9 mouse cellular contexts compared by ENCODE assay signal in the genomic region with DNA sequence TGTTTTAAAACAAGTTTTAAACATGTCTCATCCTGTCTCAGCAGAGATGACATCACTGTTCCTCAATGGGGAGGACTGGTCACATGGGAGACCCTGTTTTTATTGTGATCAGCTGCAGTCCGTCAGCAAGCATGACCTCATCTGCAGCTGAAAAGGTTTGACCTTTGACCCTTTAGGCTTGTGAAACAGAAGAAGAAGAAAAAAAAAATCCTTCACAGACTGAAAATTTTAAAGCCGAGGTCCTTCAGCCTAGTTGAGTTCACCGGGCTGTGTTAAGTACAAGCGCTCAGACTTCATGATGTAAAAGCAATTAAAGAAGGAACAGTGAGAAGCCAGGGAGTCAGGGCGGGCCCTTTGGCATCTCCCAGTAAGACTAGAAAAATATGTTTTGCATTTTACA.
DNase-seq lines count a peak whose midpoint lies in the region; ATAC-seq lines count a peak whose summit lies in the region.
"Had no signal": no experiment of that assay in that cellular context is flagged by ENCODE, and none has a peak within 500 bp of the region (broad histone marks: within the 10 kb centered on the region; RNA-seq: fewer than 3 reads in every experiment).

No protein-coding gene starts in this region.

- intact Hi-C loops in heart, postnatal 14 days (cut with DNase I), result loop anchor here (10.0 kb wide), 1 partner anchor 101 kb away; a partner anchor contains a TSS

- WGBS in midbrain, embryonic 10.5 days, result 24% methylated on average over 5 of the region's 5 CpGs
- WGBS in midbrain, embryonic 13.5 days, result 13% methylated on average over 5 of the region's 5 CpGs
- WGBS in midbrain, embryonic 14.5 days, result 16% methylated on average over 5 of the region's 5 CpGs

- no peaks in the 10 kb centered on the region for H3K36me3 ChIP-seq in midbrain, embryonic 10.5 days
- H3K36me3 ChIP-seq in midbrain, embryonic 13.5 days, result no peaks in the 10 kb centered on the region
- no peaks in the 10 kb centered on the region for H3K36me3 ChIP-seq in midbrain, embryonic 14.5 days (ENCODE audit: control insufficient read depth, insufficient read depth, low read length)

- no peaks in the 10 kb centered on the region for H3K9me3 ChIP-seq in midbrain, embryonic 10.5 days (replicated peaks)
- no peaks in the 10 kb centered on the region for H3K9me3 ChIP-seq in midbrain, embryonic 13.5 days
- no peaks in the 10 kb centered on the region for H3K9me3 ChIP-seq in midbrain, embryonic 14.5 days (ENCODE audit: control insufficient read depth, low read length)

- no peak overlapping the region for H3K9ac ChIP-seq in midbrain, embryonic 13.5 days (replicated peaks)
- no peak overlapping the region for H3K9ac ChIP-seq in midbrain, embryonic 14.5 days (replicated peaks; ENCODE audit: low read length)

- no peak overlapping the region for H3K4me3 ChIP-seq in midbrain, embryonic 10.5 days
- no peak overlapping the region for H3K4me3 ChIP-seq in midbrain, embryonic 13.5 days (replicated peaks)
- H3K4me3 ChIP-seq in midbrain, embryonic 14.5 days (replicated peaks; ENCODE audit: low read depth, low read length), result no peak overlapping the region

- H3K27me3 ChIP-seq in midbrain, embryonic 10.5 days (ENCODE audit: low read depth, poor library complexity, severe bottlenecking), result no peaks in the 10 kb centered on the region
- no peaks in the 10 kb centered on the region for H3K27me3 ChIP-seq in midbrain, embryonic 13.5 days
- H3K27me3 ChIP-seq in midbrain, embryonic 14.5 days (ENCODE audit: control insufficient read depth, insufficient read depth, low read length), result no peaks in the 10 kb centered on the region

- no peak for ATAC-seq in midbrain, embryonic 13.5 days
- no peak for ATAC-seq in midbrain, embryonic 14.5 days (ENCODE audit: low FRiP score, low TSS enrichment)

- DNase-seq in midbrain, embryonic 10.5 days (ENCODE audit: low spot score), result peak; percentile 45
- peak; percentile 24 for DNase-seq in embryo, embryonic 11.5 days (ENCODE audit: low read depth, low spot score)
- DNase-seq in heart, postnatal 14 days, result peak; percentile 25 to 50
- DNase-seq in lung, postnatal 25 days (ENCODE audit: low spot score), result peak; percentile 29
- no peak for DNase-seq in cerebellum, postnatal 4 days (ENCODE audit: low spot score in 2 of 2)
- no peak for DNase-seq in T-cell, adult 2 months (ENCODE audit: low spot score)
- DNase-seq in midbrain, embryonic 14.5 days, result no peak
- DNase-seq: spleen, adult 18-20 months had no signal

- H3K27ac ChIP-seq in midbrain, embryonic 10.5 days (replicated peaks), result no peak overlapping the region
- H3K27ac ChIP-seq in midbrain, embryonic 13.5 days, result no peak overlapping the region
- no peak overlapping the region for H3K27ac ChIP-seq in midbrain, embryonic 14.5 days (replicated peaks; ENCODE audit: low read depth, low read length)

- H3K4me2 ChIP-seq in midbrain, embryonic 13.5 days (replicated peaks), result no peak overlapping the region
- no peak overlapping the region for H3K4me2 ChIP-seq in midbrain, embryonic 14.5 days (ENCODE audit: low read length)

- peaks cover 13% of the 10 kb centered on the region for H3K4me1 ChIP-seq in midbrain, embryonic 10.5 days
- no peaks in the 10 kb centered on the region for H3K4me1 ChIP-seq in midbrain, embryonic 13.5 days (replicated peaks)
- no peaks in the 10 kb centered on the region for H3K4me1 ChIP-seq in midbrain, embryonic 14.5 days (ENCODE audit: control insufficient read depth, insufficient read depth, low read length)

Comparison
In these comparisons a context has a peak if more than half of its experiments do, and no peak if none do; other contexts are left out.
1. DNase-seq: peak in midbrain, embryonic 10.5 days (single experiment), embryo, embryonic 11.5 days (single experiment), heart, postnatal 14 days (2 of 2) and lung, postnatal 25 days (single experiment); none in cerebellum, postnatal 4 days (0 of 2), T-cell, adult 2 months (single experiment) and midbrain, embryonic 14.5 days (single experiment).